In genomic region chr17:57012245-57012795, GRCm38 (mm10) we compare ENCODE assay signal across 9 mouse cellular contexts. TPM values are rescaled to one million over a fixed set of nuclear protein-coding genes. Genes with fewer than 3 reads are reported as not detected.
DNase-seq lines count a peak whose midpoint lies in the region; ATAC-seq and TF ChIP-seq lines count a peak whose summit lies in the region.
"Had no signal": no experiment of that assay in that cellular context is flagged by ENCODE, and none has a peak within 500 bp of the region (broad histone marks: within the 10 kb centered on the region; RNA-seq: fewer than 3 reads in every experiment).

No protein-coding gene starts in this region.

- peaks cover 18% of the 10 kb centered on the region for H3K79me2 ChIP-seq in myocyte (ENCODE audit: control insufficient read depth, insufficient read depth)

- H3K4me2 ChIP-seq in embryonic facial prominence, embryonic 12.5 days (replicated peaks) = peak overlapping the region; percentile 64
- H3K4me2 ChIP-seq in intestine, embryonic 14.5 days (ENCODE audit: low read length) = peak overlapping the region; percentile 79
- peak overlapping the region; percentile 82 for H3K4me2 ChIP-seq in myocyte (ENCODE audit: low read depth)

- H3K27me3 ChIP-seq in embryonic facial prominence, embryonic 12.5 days = no peaks in the 10 kb centered on the region
- H3K27me3 ChIP-seq in intestine, embryonic 14.5 days (replicated peaks; ENCODE audit: control insufficient read depth, insufficient read depth, low read length) = no peaks in the 10 kb centered on the region
- no peaks in the 10 kb centered on the region for H3K27me3 ChIP-seq in myocyte (ENCODE audit: control insufficient read depth, insufficient read depth, insufficient read length)

- H3K4me1 ChIP-seq in embryonic facial prominence, embryonic 12.5 days = peaks cover 16% of the 10 kb centered on the region; the same call in 1 of the 2 replicates
- H3K4me1 ChIP-seq in intestine, embryonic 14.5 days (replicated peaks; ENCODE audit: control insufficient read depth, insufficient read depth, low read length) = peaks cover 11% of the 10 kb centered on the region; the same call in 1 of the 2 replicates

- peak overlapping the region; percentile 82 for H3K4me3 ChIP-seq in left cerebral cortex, adult 2 months
- peak overlapping the region; percentile 82 for H3K4me3 ChIP-seq in embryonic facial prominence, embryonic 12.5 days
- H3K4me3 ChIP-seq in intestine, embryonic 14.5 days (ENCODE audit: low read depth, low read length) = peak overlapping the region; percentile 65
- peak overlapping the region; percentile 87 for H3K4me3 ChIP-seq in myocyte

- H3ac ChIP-seq in myocyte (ENCODE audit: control insufficient read depth, insufficient read length) = peak overlapping the region; percentile 39

- peak overlapping the region; percentile 73 for H3K9ac ChIP-seq in embryonic facial prominence, embryonic 12.5 days
- peak overlapping the region; percentile 77 for H3K9ac ChIP-seq in intestine, embryonic 14.5 days (ENCODE audit: low read length)

- no peak for ATAC-seq in embryonic facial prominence, embryonic 12.5 days (ENCODE audit: insufficient number of reproducible peaks, insufficient read depth, low FRiP score, low TSS enrichment)
- ATAC-seq in intestine, embryonic 14.5 days (replicated peaks; ENCODE audit: low FRiP score, low TSS enrichment, low read depth) = no peak

- TF ChIP-seq POLR2A in myocyte (IDR thresholded peaks at IDR 0.05; ENCODE audit: insufficient read length, low read depth) = no peak

- 73% methylated on average over 13 of the region's 13 CpGs for WGBS in embryonic facial prominence, embryonic 12.5 days
- WGBS in intestine, embryonic 14.5 days = 69% methylated on average over 13 of the region's 13 CpGs

- H3K36me3 ChIP-seq in embryonic facial prominence, embryonic 12.5 days = peaks cover 14% of the 10 kb centered on the region
- peaks cover 20% of the 10 kb centered on the region for H3K36me3 ChIP-seq in intestine, embryonic 14.5 days (ENCODE audit: control insufficient read depth, insufficient read depth, low read length)
- peaks cover 3% of the 10 kb centered on the region for H3K36me3 ChIP-seq in myocyte (ENCODE audit: control insufficient read depth, insufficient read depth)

- H3K27ac ChIP-seq in left cerebral cortex, adult 2 months = peak overlapping the region; percentile 99
- peak overlapping the region; percentile 96 for H3K27ac ChIP-seq in embryonic facial prominence, embryonic 12.5 days
- H3K27ac ChIP-seq in intestine, embryonic 14.5 days (ENCODE audit: low read depth) = peak overlapping the region; percentile 93

- no peaks in the 10 kb centered on the region for H3K9me3 ChIP-seq in embryonic facial prominence, embryonic 12.5 days
- no peaks in the 10 kb centered on the region for H3K9me3 ChIP-seq in intestine, embryonic 14.5 days (ENCODE audit: control insufficient read depth, low read length)

- TF ChIP-seq CTCF in left cerebral cortex, adult 2 months (IDR thresholded peaks at IDR 0.05) = no peak

- no peak for DNase-seq in left cerebral cortex, adult 2 months (ENCODE audit: extremely low spot score in 1 of 2, low spot score in 2 of 2)
- DNase-seq in left cerebral cortex, postnatal 14 days (ENCODE audit: low spot score in 2 of 2) = no peak
- no peak for DNase-seq in intestine, embryonic 14.5 days (ENCODE audit: low spot score)
- DNase-seq in frontal cortex, postnatal 10 days (ENCODE audit: low spot score in 2 of 2) = no peak
- no peak for DNase-seq in spleen, adult 12 weeks (ENCODE audit: low spot score)
- no peak for DNase-seq in frontal cortex, postnatal 14 days (ENCODE audit: low spot score in 2 of 2)

- intact Hi-C loops in left cerebral cortex, adult 2 months (cut with DNase I) = no loop called here
- intact Hi-C loops in left cerebral cortex, postnatal 14 days (cut with DNase I) = loop anchor here (5.0 kb wide), 1 partner anchor 320 kb away; no protein-coding TSS in a partner anchor

TF ChIP-seq in myocyte, 11 proteins besides CTCF, POLR2A, EP300 and RAD21:
- TF ChIP-seq USF1 (IDR thresholded peaks at IDR 0.05; ENCODE audit: low read depth) (no peak), MYOG (IDR thresholded peaks at IDR 0.05; ENCODE audit: control insufficient read depth in 1 of 3, insufficient read depth in 1 of 3, insufficient read length in 2 of 3, low read depth in 2 of 3) (no peak), MYOD1 (IDR thresholded peaks at IDR 0.05; ENCODE audit: control insufficient read depth in 1 of 3, insufficient read length in 2 of 3, low read depth in 2 of 3) (no peak), TCF12 (IDR thresholded peaks at IDR 0.05; ENCODE audit: insufficient read depth, poor library complexity, severe bottlenecking) (no peak), POLR2AphosphoS2 (IDR thresholded peaks at IDR 0.05; ENCODE audit: insufficient read length, low read depth) (no peak), CEBPB (IDR thresholded peaks at IDR 0.05; ENCODE audit: insufficient read depth, poor library complexity, severe bottlenecking) (no peak), REST (IDR thresholded peaks at IDR 0.05; ENCODE audit: insufficient read depth, insufficient read length) (no peak)
TF ChIP-seq in myocyte: peak in this region for 0.

RNA-seq across cellular contexts. Expression of gene Gm17949, which starts 1.1 kb away (rescaled TPM):
- total RNA-seq in left cerebral cortex, adult 2 months (2021) = under 1 TPM in 1 of 2 experiments, not detected in 1; 0.49 TPM
- total RNA-seq in left cerebral cortex, postnatal 14 days (2021) = under 1 TPM in 1 of 2 experiments, not detected in 1; 0.30 TPM
- 0.32 and 0.70 TPM in 2 replicates for polyA plus RNA-seq in embryonic facial prominence, embryonic 12.5 days (2016; fragmentation: Nextera tagmentation; extraction: Ambion mirVana)
- 0.15 and 0.20 TPM in 2 replicates for polyA plus RNA-seq in intestine, embryonic 14.5 days (2014; fragmentation: Nextera tagmentation; extraction: Ambion mirVana)
- polyA plus RNA-seq in myocyte (2012; fragmentation: generic; extraction: Trizol) = 0.04 TPM

RNA-seq across cellular contexts. Expression of gene Gtf2f1, which starts 1.2 kb away (rescaled TPM):
- 10 to 100 TPM; 61.0 to 61.2 TPM for total RNA-seq in left cerebral cortex, adult 2 months (2021)
- total RNA-seq in left cerebral cortex, postnatal 14 days (2021) = 10 to 100 TPM; 54.9 to 58.4 TPM
- polyA plus RNA-seq in embryonic facial prominence, embryonic 12.5 days (2016; fragmentation: Nextera tagmentation; extraction: Ambion mirVana) = 62.0 and 63.4 TPM in 2 replicates
- 60.5 and 64.2 TPM in 2 replicates for polyA plus RNA-seq in intestine, embryonic 14.5 days (2014; fragmentation: Nextera tagmentation; extraction: Ambion mirVana)
- 61.6 TPM for polyA plus RNA-seq in myocyte (2012; fragmentation: generic; extraction: Trizol)

RNA-seq across cellular contexts. Expression of gene Pspn, which starts 12.5 kb away (rescaled TPM):
- not detected for total RNA-seq in left cerebral cortex, adult 2 months (2021)
- total RNA-seq in left cerebral cortex, postnatal 14 days (2021) = not detected
- not detected in 2 replicates for polyA plus RNA-seq in embryonic facial prominence, embryonic 12.5 days (2016; fragmentation: Nextera tagmentation; extraction: Ambion mirVana)
- not detected in 2 replicates for polyA plus RNA-seq in intestine, embryonic 14.5 days (2014; fragmentation: Nextera tagmentation; extraction: Ambion mirVana)
- 1.1 TPM for polyA plus RNA-seq in myocyte (2012; fragmentation: generic; extraction: Trizol)
- total RNA-seq: left cerebral cortex, adult 8-10 months had no signal

RNA-seq across cellular contexts. Expression of gene Alkbh7, which starts 15.2 kb away (rescaled TPM):
- total RNA-seq in left cerebral cortex, adult 2 months (2021) = 10 to 100 TPM; 22.8 to 26.9 TPM
- 10 to 100 TPM; 19.9 to 26.0 TPM for total RNA-seq in left cerebral cortex, postnatal 14 days (2021)
- 38.5 and 41.4 TPM in 2 replicates for polyA plus RNA-seq in embryonic facial prominence, embryonic 12.5 days (2016; fragmentation: Nextera tagmentation; extraction: Ambion mirVana)
- 48.0 and 49.1 TPM in 2 replicates for polyA plus RNA-seq in intestine, embryonic 14.5 days (2014; fragmentation: Nextera tagmentation; extraction: Ambion mirVana)
- 61.9 TPM for polyA plus RNA-seq in myocyte (2012; fragmentation: generic; extraction: Trizol)

RNA-seq across cellular contexts. Expression of gene Khsrp, which starts 19.0 kb away (rescaled TPM):
- 100 to 1,000 TPM; 107 to 110 TPM for total RNA-seq in left cerebral cortex, adult 2 months (2021)
- 100 to 1,000 TPM; 116 to 117 TPM for total RNA-seq in left cerebral cortex, postnatal 14 days (2021)
- 63.4 and 66.4 TPM in 2 replicates for polyA plus RNA-seq in embryonic facial prominence, embryonic 12.5 days (2016; fragmentation: Nextera tagmentation; extraction: Ambion mirVana)
- polyA plus RNA-seq in intestine, embryonic 14.5 days (2014; fragmentation: Nextera tagmentation; extraction: Ambion mirVana) = 45.9 and 59.1 TPM in 2 replicates
- 42.5 TPM for polyA plus RNA-seq in myocyte (2012; fragmentation: generic; extraction: Trizol)
